Mouse (Mus musculus) natural killer cell, adult 2 months (primary cell): ENCODE measurements around the gene Sorbs2.
A peak's percentile ranks its signal among the peaks of the same experiment; 100 is the strongest.

Experiments
- DNase-seq, 2 experiments: peaks; one replicate each; pipeline ENCODE4 v3.0.0; 2022; ENCODE audit warnings: low spot score in 2 of 2

Sorbs2 gene

GRCm38 (mm10) chr8:45626406-45626805 lies 118.8 kb downstream of the Sorbs2 start:
- DNase-seq: no peak

GRCm38 (mm10) chr8:45627246-45628241 lies 120.0 kb downstream of the Sorbs2 start:
- DNase-seq: peak in 1 of 2 experiments; percentile 6

- DNase-seq: no peak
These were observed 121.0 kb downstream of the Sorbs2 start for GRCm38 (mm10) chr8:45628421-45629065.

GRCm38 (mm10) chr8:45629066-45629430 lies 121.5 kb downstream of the Sorbs2 start:
- no peak for DNase-seq

GRCm38 (mm10) chr8:45631023-45631422 lies 123.4 kb downstream of the Sorbs2 start:
- no peak for DNase-seq

- DNase-seq: no peak
These were observed 127.6 kb downstream of the Sorbs2 start for GRCm38 (mm10) chr8:45635155-45635554.

- no peak for DNase-seq
These were observed 130.2 kb downstream of the Sorbs2 start for GRCm38 (mm10) chr8:45637745-45638144.

GRCm38 (mm10) chr8:45639444-45639843 lies 131.9 kb downstream of the Sorbs2 start:
- no peak for DNase-seq

GRCm38 (mm10) chr8:45644651-45645050 lies 137.1 kb downstream of the Sorbs2 start:
- no peak for DNase-seq

GRCm38 (mm10) chr8:45649063-45649462 lies 141.5 kb downstream of the Sorbs2 start:
- no peak for DNase-seq

- DNase-seq: no peak
These were observed 142.4 kb downstream of the Sorbs2 start for GRCm38 (mm10) chr8:45649966-45650365.

GRCm38 (mm10) chr8:45658021-45658420 lies 150.4 kb downstream of the Sorbs2 start:
- no peak for DNase-seq

- no peak for DNase-seq
These were observed 151.1 kb downstream of the Sorbs2 start for GRCm38 (mm10) chr8:45658458-45659325.

- DNase-seq: no peak
These were observed 151.9 kb downstream of the Sorbs2 start for GRCm38 (mm10) chr8:45659473-45659872.

GRCm38 (mm10) chr8:45660570-45660969 lies 153.0 kb downstream of the Sorbs2 start:
- no peak for DNase-seq

GRCm38 (mm10) chr8:45661605-45662004 lies 154.0 kb downstream of the Sorbs2 start:
- no peak for DNase-seq

GRCm38 (mm10) chr8:45666221-45666620 lies 158.6 kb downstream of the Sorbs2 start:
- DNase-seq: no peak

- no peak for DNase-seq
These were observed 165.6 kb downstream of the Sorbs2 start for GRCm38 (mm10) chr8:45673149-45673548.

- DNase-seq: no peak
These were observed 168.3 kb downstream of the Sorbs2 start for GRCm38 (mm10) chr8:45675821-45676279.

GRCm38 (mm10) chr8:45677114-45677853 lies 169.7 kb downstream of the Sorbs2 start:
- DNase-seq: no peak

GRCm38 (mm10) chr8:45677854-45678241 lies 170.3 kb downstream of the Sorbs2 start:
- no peak for DNase-seq
